Mouse (Mus musculus): ENCODE measurements at regions not wholly inside any gene's neighbourhood (a gene's known extent, or its start where the extent isn't known, plus 50 kb on each side); places are given as distances from the start of the nearest gene placed in this dataset.

GRCm38 (mm10) chr11:110588280-110588679 lies 189.4 kb downstream of the Map2k6 start:
- Histone ChIP-seq H3K4me3 (ENCODE audit: low read depth, low read length) (no peak overlapping the region), H3K9me3 (ENCODE audit: low read length) (no peaks in the 10 kb centered on the region), H3K4me1 (ENCODE audit: insufficient read depth) (no peaks in the 10 kb centered on the region), H3K36me3 (replicated peaks; ENCODE audit: insufficient read depth, low read length) (no peaks in the 10 kb centered on the region), H3K9ac (replicated peaks) (no peak overlapping the region), H3K4me2 (ENCODE audit: low read depth, low read length) (no peak overlapping the region), H3K27me3 (ENCODE audit: insufficient read depth, low read length) (no peaks in the 10 kb centered on the region), H3K27ac (ENCODE audit: low read depth) (no peak overlapping the region)
- TF ChIP-seq CTCF (IDR thresholded peaks at IDR 0.05; ENCODE audit: low read depth) (no peak), EP300 (IDR thresholded peaks at IDR 0.05; ENCODE audit: low read depth) (no peak)
- no peak for ATAC-seq
- WGBS (ENCODE audit: insufficient replicate concordance): 69% methylated on average over 2 of the region's 2 CpGs
- DNase-seq: no peak

- Histone ChIP-seq H3K27ac (ENCODE audit: low read depth) (no peak overlapping the region), H3K4me1 (ENCODE audit: insufficient read depth) (no peaks in the 10 kb centered on the region), H3K36me3 (replicated peaks; ENCODE audit: insufficient read depth, low read length) (no peaks in the 10 kb centered on the region), H3K4me2 (ENCODE audit: low read depth, low read length) (no peak overlapping the region), H3K4me3 (ENCODE audit: low read depth, low read length) (no peak overlapping the region), H3K27me3 (ENCODE audit: insufficient read depth, low read length) (no peaks in the 10 kb centered on the region), H3K9ac (replicated peaks) (no peak overlapping the region), H3K9me3 (ENCODE audit: low read length) (no peaks in the 10 kb centered on the region)
- no peak for DNase-seq
- ATAC-seq: no peak
- TF ChIP-seq CTCF (IDR thresholded peaks at IDR 0.05; ENCODE audit: low read depth): no peak
- TF ChIP-seq EP300 (IDR thresholded peaks at IDR 0.05; ENCODE audit: low read depth): no peak
- WGBS (ENCODE audit: insufficient replicate concordance): 75% methylated on average over 7 of the region's 7 CpGs
These were observed 196.4 kb downstream of the Map2k6 start for GRCm38 (mm10) chr11:110595266-110595862.

GRCm38 (mm10) chr11:110605041-110605882 lies 206.3 kb downstream of the Map2k6 start:
- no peak overlapping the region for H3K27ac ChIP-seq (ENCODE audit: low read depth)

DNA sequence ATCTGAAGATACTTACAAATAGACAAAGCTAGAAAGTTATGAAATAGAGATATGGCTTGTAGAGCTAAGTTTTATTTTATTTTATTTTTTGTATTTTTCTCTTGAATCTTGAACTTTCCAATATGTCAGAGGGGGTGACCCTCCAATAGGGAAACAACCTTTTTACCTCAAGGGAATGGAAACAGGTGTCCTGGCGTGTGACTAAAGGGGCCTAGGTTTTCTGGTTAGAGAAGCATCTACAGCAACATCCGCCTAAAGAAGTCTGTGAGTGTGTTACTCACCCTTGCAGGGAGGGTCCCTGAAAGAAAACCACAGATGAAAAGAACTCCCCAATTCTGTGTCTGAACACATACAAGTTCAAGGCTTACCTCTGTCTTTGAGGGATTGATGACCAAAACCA lies 210.4 kb downstream of the Map2k6 start:
- 81% methylated on average over 2 of the region's 2 CpGs for WGBS (ENCODE audit: insufficient replicate concordance)
- H3K4me2 ChIP-seq (ENCODE audit: low read depth, low read length): no peak overlapping the region
- no peak overlapping the region for H3K27ac ChIP-seq (ENCODE audit: low read depth)
- no peaks in the 10 kb centered on the region for H3K4me1 ChIP-seq (ENCODE audit: insufficient read depth)
- TF ChIP-seq EP300 (IDR thresholded peaks at IDR 0.05; ENCODE audit: low read depth) (no peak), CTCF (IDR thresholded peaks at IDR 0.05; ENCODE audit: low read depth) (no peak)
- no peaks in the 10 kb centered on the region for H3K36me3 ChIP-seq (replicated peaks; ENCODE audit: insufficient read depth, low read length)
- no peaks in the 10 kb centered on the region for H3K9me3 ChIP-seq (ENCODE audit: low read length)
- no peaks in the 10 kb centered on the region for H3K27me3 ChIP-seq (ENCODE audit: insufficient read depth, low read length)
- H3K4me3 ChIP-seq (ENCODE audit: low read depth, low read length): no peak overlapping the region
- DNase-seq (no peak), ATAC-seq (no peak)
- no peak overlapping the region for H3K9ac ChIP-seq (replicated peaks)

More at GRCm38 (mm10) chr11:110605041-110605882, 206.3 kb downstream of the Map2k6 start:
- ATAC-seq (no peak), DNase-seq (no peak)
- Histone ChIP-seq H3K27me3 (ENCODE audit: insufficient read depth, low read length) (no peaks in the 10 kb centered on the region), H3K4me3 (ENCODE audit: low read depth, low read length) (no peak overlapping the region), H3K9ac (replicated peaks) (no peak overlapping the region), H3K4me1 (ENCODE audit: insufficient read depth) (no peaks in the 10 kb centered on the region), H3K4me2 (ENCODE audit: low read depth, low read length) (no peak overlapping the region), H3K9me3 (ENCODE audit: low read length) (no peaks in the 10 kb centered on the region), H3K36me3 (replicated peaks; ENCODE audit: insufficient read depth, low read length) (no peaks in the 10 kb centered on the region)
- TF ChIP-seq CTCF (IDR thresholded peaks at IDR 0.05; ENCODE audit: low read depth): no peak
- WGBS (ENCODE audit: insufficient replicate concordance): 63% methylated on average over 10 of the region's 10 CpGs

GRCm38 (mm10) chr11:110610831-110611230 lies 211.9 kb downstream of the Map2k6 start:
- no peaks in the 10 kb centered on the region for H3K36me3 ChIP-seq (replicated peaks; ENCODE audit: insufficient read depth, low read length)
- no peaks in the 10 kb centered on the region for H3K9me3 ChIP-seq (ENCODE audit: low read length)
- H3K27ac ChIP-seq (ENCODE audit: low read depth): no peak overlapping the region
- 75% methylated on average over 7 of the region's 7 CpGs for WGBS (ENCODE audit: insufficient replicate concordance)
- no peak overlapping the region for H3K4me3 ChIP-seq (ENCODE audit: low read depth, low read length)
- H3K27me3 ChIP-seq (ENCODE audit: insufficient read depth, low read length): no peaks in the 10 kb centered on the region
- ATAC-seq (no peak), DNase-seq (no peak)
- no peaks in the 10 kb centered on the region for H3K4me1 ChIP-seq (ENCODE audit: insufficient read depth)
- no peak overlapping the region for H3K9ac ChIP-seq (replicated peaks)
- no peak overlapping the region for H3K4me2 ChIP-seq (ENCODE audit: low read depth, low read length)
- TF ChIP-seq EP300 (IDR thresholded peaks at IDR 0.05; ENCODE audit: low read depth) (no peak), CTCF (IDR thresholded peaks at IDR 0.05; ENCODE audit: low read depth) (no peak)

DNA sequence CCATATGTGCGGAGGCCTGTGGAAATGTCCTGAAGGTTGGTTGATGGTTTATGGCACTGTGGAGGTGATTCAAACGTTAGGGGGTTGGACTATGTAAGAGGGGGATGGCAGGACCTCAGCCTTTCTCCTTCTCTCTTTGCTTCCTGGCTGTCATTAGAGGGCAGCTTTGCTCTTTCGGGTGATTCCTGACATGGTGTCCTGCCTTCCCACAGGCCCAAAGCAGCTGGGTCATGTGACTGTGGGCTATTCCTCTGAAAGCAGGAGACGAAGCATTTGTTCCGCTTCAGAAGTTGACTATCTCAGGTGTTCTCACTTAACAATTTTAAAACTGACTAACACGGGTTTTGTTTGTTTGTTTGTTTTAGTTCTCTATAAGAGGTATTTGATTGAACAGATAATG lies 233.1 kb downstream of the Map2k6 start:
- no peak overlapping the region for H3K9ac ChIP-seq (replicated peaks)
- no peaks in the 10 kb centered on the region for H3K27me3 ChIP-seq (ENCODE audit: insufficient read depth, low read length)
- 61% methylated on average over 6 of the region's 6 CpGs for WGBS (ENCODE audit: insufficient replicate concordance)
- H3K9me3 ChIP-seq (ENCODE audit: low read length): no peaks in the 10 kb centered on the region
- DNase-seq (no peak), ATAC-seq (no peak)
- no peak overlapping the region for H3K27ac ChIP-seq (ENCODE audit: low read depth)
- H3K4me3 ChIP-seq (ENCODE audit: low read depth, low read length): no peak overlapping the region
- no peaks in the 10 kb centered on the region for H3K36me3 ChIP-seq (replicated peaks; ENCODE audit: insufficient read depth, low read length)
- no peak overlapping the region for H3K4me2 ChIP-seq (ENCODE audit: low read depth, low read length)
- H3K4me1 ChIP-seq (ENCODE audit: insufficient read depth): no peaks in the 10 kb centered on the region
- TF ChIP-seq EP300 (IDR thresholded peaks at IDR 0.05; ENCODE audit: low read depth) (no peak), CTCF (IDR thresholded peaks at IDR 0.05; ENCODE audit: low read depth) (no peak)

All from liver, postnatal 0 days (tissue).